Mouse (Mus musculus) left cerebral cortex, postnatal 25 days (tissue): ENCODE data around the gene Fcgbp. TPM values are rescaled to one million over a fixed set of nuclear protein-coding genes. Genes with fewer than 3 reads are reported as not detected.
"Not testable (repeated sequence)": the region's sequence is repeated elsewhere in the genome, so short reads cannot be mapped to it uniquely, and the experiment has no call there.

Experiments used
- DNase-seq, 2 experiments: peaks; one replicate each; pipeline ENCODE4 v3.0.0; 2022; ENCODE audit warnings: low spot score in 2 of 2, mixed read lengths in 1 of 2
- intact Hi-C: fragments of 180-260 bp; cut with DNase I; formaldehyde crosslinking; loops from one replicate; pipeline ENCODE4 v1.15.1; 2025
- total RNA-seq, 2 experiments: library from RNA; stranded (reverse); gene quantifications; 2 replicates each; pipeline ENCODE4 v1.2.3; 2021

The Fcgbp gene
- under 1 TPM; 0.25 to 0.44 TPM for total RNA-seq

GRCm38 (mm10) chr7:28070531-28071298 lies at the start of gene Fcgbp:
Fcgbp (plus strand) TSS chr7:28071236.
- DNase-seq: no peak
- intact Hi-C loops: loop anchor here (5.0 kb wide), 1 partner anchor 47 kb away; no protein-coding TSS in a partner anchor

- no peak for DNase-seq
- intact Hi-C loops: no loop called here
Observed at GRCm38 (mm10) chr7:28044524-28044923, 26.5 kb upstream of the Fcgbp start.

DNA sequence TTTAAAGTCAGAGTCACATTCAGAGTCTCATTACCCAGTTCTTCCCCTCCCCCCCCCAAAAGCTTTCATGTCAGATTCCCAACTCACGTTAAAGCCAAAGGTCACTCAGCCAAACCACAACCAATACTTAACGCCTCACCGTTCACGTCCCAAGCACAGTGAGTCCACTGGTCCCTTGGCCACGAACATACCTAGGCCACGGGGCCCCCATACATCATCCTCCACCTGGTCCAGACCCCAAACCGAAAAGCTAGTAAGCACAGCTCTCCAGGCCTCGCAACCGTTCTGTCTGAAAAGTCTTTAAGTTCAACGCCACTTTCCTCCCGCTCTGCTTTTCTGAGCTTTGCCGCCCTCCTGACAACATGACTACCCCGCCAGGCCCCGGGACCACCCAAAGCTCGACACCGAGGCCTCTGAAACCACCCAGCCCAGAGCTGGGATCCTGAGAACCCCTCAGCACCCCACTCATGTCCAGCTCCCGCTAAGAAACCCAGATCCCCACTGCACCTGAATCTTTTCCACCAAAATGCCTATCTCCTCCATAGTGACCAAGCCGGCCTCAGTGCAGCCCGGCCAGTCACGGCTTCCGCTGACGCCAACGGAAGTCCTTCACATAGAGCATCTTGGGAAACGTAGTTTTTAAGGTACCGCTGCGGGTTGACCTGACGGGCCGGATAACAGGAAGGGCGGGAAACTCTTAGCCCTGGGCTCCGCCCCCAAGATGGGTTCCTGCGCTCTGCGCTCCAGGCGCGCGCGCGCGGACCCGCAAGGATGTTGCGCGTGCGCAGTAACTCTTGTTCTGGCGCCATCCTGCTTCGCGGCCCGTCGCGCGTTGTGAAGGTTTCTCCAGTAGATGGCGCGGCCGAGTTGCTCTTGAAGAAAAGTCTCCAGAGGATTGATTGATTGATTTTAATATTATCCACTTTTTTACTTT lies 21.3 kb upstream of the Fcgbp start, which contains the start of gene Psmc4:
TSS of gene Psmc4 (minus strand) at position 626 of the 934 bp plus-strand sequence.
- peak; percentile 98 to 99 for DNase-seq
- intact Hi-C loops: loop anchor here (1.0 to 5.0 kb wide), 6 partner anchors 51 to 248 kb away; partner anchors contain the start of gene Fbl

- DNase-seq: no peak
- intact Hi-C loops: loop anchor here (1.0 to 5.0 kb wide), 6 partner anchors 50 to 247 kb away; partner anchors contain the start of gene Fbl
Observed at GRCm38 (mm10) chr7:28050584-28050983, 20.5 kb upstream of the Fcgbp start.

DNA sequence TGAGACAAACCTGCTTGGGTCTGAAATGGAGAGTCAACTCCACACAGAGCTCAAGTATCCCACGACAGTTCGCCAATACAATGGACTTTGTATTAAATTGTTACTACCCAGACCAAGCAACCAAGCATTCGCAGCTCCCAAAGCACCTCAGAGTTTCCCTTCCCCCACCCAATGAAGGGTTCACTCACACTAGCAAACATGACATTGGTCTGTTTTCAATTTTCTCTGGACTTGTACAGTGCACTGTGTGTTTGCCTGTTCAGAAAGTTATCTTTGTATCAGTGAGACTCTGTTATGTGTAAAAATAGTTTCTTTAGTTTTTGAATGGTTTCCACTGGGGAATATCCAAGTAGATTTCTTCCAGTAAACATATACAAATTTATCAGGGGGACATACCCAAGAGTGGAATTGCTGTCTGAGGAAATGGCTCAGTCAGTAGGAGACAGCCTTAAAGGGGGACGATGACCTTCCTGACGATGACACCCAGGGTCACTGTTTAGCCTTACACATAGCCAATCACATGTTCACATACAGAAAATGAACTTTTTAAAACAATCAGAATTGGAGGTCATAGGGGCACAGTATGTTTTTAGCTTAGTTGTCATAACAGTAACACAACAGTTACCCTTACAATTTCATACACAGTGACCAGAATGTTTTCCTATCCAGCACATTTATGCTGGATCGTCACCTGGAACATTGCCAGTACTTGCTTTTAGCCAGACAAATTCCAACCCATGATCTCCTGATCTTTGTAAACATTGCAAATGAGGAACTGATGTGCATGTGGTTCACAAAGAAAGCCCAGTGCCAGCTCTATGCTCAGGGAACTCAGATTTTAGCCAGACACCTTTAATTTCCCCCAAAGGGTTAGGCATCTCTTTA lies 17.7 kb upstream of the Fcgbp start:
- no peak for DNase-seq
- intact Hi-C loops: loop anchor here (5.0 kb wide), 3 partner anchors 84 to 244 kb away; no protein-coding TSS in a partner anchor

DNA sequence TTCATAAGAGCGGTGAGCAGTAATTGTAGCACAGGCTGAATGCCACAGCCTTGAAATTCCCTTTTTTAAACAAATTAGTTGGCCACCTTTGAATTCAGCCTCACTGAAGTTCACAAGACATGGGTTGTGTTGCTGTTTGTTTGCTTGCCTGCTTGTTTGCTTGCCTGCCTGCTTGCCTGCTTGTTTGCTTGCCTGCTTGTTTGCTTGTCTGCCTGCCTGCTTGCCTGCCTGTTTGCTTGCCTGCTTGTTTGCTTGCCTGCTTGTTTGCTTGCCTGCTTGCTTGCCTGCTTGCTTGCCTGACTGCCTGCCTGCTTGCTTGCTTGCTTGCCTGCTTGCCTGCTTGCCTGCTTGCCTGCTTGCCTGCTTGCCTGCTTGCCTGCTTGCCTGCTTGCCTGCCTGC lies 11.1 kb upstream of the Fcgbp start:
- no peak for DNase-seq
- intact Hi-C loops: no loop called here

GRCm38 (mm10) chr7:28068661-28069060 lies 2.4 kb upstream of the Fcgbp start:
- no peak for DNase-seq
- intact Hi-C loops: no loop called here

- intact Hi-C loops: loop anchor here (5.0 kb wide), 1 partner anchor 48 kb away; no protein-coding TSS in a partner anchor
- DNase-seq: no peak
Observed at GRCm38 (mm10) chr7:28069546-28070172, 1.4 kb upstream of the Fcgbp start.

DNA sequence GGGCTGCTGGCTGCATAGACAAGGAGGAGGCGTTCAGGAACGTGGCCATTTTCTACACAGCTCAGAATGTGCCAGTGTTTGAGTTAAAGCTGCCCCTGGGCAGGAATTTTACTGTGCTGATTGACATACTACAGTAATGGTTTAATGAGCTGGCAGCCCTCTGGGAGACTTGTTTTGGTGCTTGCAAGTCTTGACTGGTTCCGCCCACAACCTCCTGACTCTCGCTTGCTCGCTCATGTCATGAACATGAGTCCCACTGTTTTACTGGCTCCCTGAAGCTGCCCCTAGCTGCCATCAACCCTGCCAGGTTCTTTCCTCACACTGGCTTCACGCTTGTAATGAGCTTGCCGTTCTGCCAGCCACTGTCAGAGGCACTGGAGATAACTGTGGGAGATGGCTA lies 13.2 kb downstream of the Fcgbp start:
- intact Hi-C loops: no loop called here
- DNase-seq: peak; percentile 14 to 70

DNA sequence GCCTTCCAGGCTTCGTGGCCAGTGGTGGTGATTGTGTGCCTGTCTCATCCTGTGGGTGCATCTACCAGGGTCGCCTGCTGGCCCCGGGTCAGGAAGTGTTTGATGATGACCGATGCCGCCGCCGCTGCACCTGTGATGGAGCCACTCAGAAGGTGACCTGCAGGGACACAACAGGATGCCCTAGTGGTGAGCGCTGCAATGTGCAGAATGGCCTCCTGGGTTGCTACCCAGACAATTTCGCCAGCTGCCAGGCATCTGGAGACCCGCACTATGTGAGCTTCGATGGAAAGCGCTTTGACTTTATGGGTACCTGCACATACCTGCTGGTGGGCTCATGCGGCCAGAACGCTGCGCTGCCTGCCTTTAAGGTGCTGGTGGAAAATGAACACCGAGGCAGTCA lies 15.2 kb downstream of the Fcgbp start:
- DNase-seq: no peak
- intact Hi-C loops: no loop called here

DNA sequence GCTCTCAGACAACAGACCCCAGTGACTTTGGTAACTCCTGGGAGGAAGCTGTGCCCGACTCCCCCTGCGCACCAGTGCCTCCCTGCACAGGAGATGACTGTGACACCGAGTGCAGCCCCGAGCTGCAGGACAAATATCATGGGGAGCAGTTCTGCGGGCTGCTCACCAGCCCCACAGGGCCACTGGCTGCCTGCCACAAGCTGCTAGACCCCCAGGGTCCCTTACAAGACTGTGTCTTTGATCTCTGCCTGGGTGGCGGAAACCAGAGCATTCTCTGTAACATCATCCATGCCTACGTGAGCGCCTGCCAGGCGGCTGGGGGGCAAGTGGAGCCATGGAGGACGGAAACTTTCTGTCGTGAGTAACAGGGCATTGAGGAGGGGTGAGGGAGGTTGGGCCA lies 22.5 kb downstream of the Fcgbp start:
- intact Hi-C loops: no loop called here
- no peak for DNase-seq

DNA sequence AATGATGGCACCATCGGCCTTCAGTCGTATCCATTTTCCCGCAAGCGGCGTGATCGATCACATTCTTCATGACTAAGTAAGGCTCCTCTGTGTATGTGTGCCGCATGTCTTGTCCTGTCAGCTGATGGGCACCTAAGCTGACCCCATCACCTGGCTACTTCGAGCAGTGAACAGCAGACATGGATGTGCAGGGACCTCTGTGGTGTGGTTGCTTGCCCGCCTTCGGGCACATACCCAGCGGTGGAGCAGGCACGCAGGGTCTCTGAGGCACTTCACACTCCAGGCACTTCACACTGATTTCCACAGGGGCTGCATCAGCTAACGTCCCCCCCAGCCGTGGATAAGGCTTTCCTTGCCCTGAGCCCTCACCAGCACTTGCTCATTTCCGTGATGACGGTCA lies 28.1 kb downstream of the Fcgbp start:
- intact Hi-C loops: no loop called here
- DNase-seq: no peak

GRCm38 (mm10) chr7:28100596-28101590 lies 29.9 kb downstream of the Fcgbp start:
- intact Hi-C loops: loop anchor here (1.0 kb wide), 1 partner anchor 51 kb away; the partner anchor contains the start of gene Psmc4

GRCm38 (mm10) chr7:28102936-28103335 lies 31.9 kb downstream of the Fcgbp start:
- not testable (repeated sequence) for DNase-seq

More at GRCm38 (mm10) chr7:28100596-28101590, 29.9 kb downstream of the Fcgbp start:
- DNase-seq: peak in 1 of 2 experiments; percentile 9

GRCm38 (mm10) chr7:28104670-28105069 lies 33.6 kb downstream of the Fcgbp start:
- intact Hi-C loops: no loop called here
- DNase-seq: no peak

More at GRCm38 (mm10) chr7:28102936-28103335, 31.9 kb downstream of the Fcgbp start:
- intact Hi-C loops: not testable (repeated sequence)

DNA sequence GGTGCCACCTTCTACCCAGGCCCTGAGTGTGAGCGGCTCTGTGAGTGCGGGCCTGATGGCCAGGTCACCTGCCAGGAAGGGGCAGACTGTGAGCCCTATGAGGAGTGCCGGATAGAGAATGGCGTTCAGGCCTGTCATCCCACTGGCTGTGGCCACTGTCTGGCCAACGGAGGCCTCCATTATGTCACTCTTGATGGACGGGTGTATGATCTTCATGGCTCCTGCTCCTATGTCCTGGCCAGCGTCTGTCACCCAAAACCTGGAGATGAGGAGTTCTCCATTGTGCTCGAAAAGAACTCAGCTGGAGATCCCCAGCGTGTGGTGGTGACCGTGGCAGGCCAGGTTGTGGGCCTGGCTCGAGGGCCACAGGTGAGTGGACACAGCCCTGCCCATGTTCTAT lies 35.2 kb downstream of the Fcgbp start:
- intact Hi-C loops: no loop called here

GRCm38 (mm10) chr7:28114648-28115047 lies 43.6 kb downstream of the Fcgbp start:
- intact Hi-C loops: loop anchor here (5.0 kb wide), 1 partner anchor 42 kb away; the partner anchor contains the start of gene Fcgbp
- no peak for DNase-seq

More for the DNA sequence above, 35.2 kb downstream of the Fcgbp start:
- no peak for DNase-seq
